Mouse (Mus musculus) ES-E14 (cell line): ENCODE measurements around the gene C1galt1.

ENCODE experiments used
- CHD2 ChIP-seq: IDR thresholded peaks from 2 replicates; pipeline ENCODE4 v1.6.1; 2014; ENCODE audit warnings: mild to moderate bottlenecking, low read depth, low read length, inconsistent platforms
- MAFK ChIP-seq: IDR thresholded peaks from 2 replicates; pipeline ENCODE4 v1.6.1; 2014; ENCODE audit warnings: mild to moderate bottlenecking, low read depth, low read length, inconsistent platforms; ENCODE audit not compliant: insufficient read depth
- ZC3H11A ChIP-seq: IDR thresholded peaks from 2 replicates; pipeline ENCODE4 v1.6.1; 2012; ENCODE audit warnings: low read depth, mild to moderate bottlenecking, inconsistent platforms, low read length, borderline replicate concordance
- ZNF384 ChIP-seq: IDR thresholded peaks from 2 replicates; pipeline ENCODE4 v1.6.1; 2012; ENCODE audit warnings: low read depth, low read length, inconsistent platforms

DNA sequence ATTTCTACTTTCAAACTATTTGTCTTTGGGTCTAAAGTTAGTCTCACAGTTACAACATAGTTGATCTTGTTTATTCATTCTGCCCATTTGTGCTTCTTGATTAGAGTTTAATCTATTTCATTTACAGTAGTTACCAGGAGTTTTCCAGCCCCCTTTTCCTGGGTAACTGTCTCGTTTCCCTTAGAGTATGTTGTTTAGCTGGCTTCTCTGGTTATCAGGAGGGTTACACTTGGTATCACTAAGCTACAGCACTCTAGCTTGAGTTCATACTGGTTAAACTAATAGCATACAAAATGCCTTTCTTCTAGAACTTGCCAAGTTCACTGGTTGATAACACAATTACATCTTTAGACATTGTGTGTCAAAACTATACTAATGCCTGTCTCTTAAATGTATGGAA, 8.3 kb downstream of the C1galt1 start:
- no peak for TF ChIP-seq CHD2
- no peak for TF ChIP-seq ZNF384
- TF ChIP-seq ZC3H11A: no peak
- TF ChIP-seq MAFK: no peak
